Mouse (Mus musculus): ENCODE measurements at regions not wholly inside any gene's neighbourhood (a gene's known extent, or its start where the extent isn't known, plus 50 kb on each side); places are given as distances from the start of the nearest gene placed in this dataset.
A peak's percentile ranks its signal among the peaks of the same experiment; 100 is the strongest.

GRCm38 (mm10) chr1:137446497-137446896 is 486.2 kb upstream of the Nr5a2 start:
- DNase-seq, result no peak

GRCm38 (mm10) chr1:137428110-137428509 is 467.9 kb upstream of the Nr5a2 start:
- DNase-seq, result no peak

- DNase-seq, result no peak
These were observed 458.1 kb upstream of the Nr5a2 start for GRCm38 (mm10) chr1:137418388-137418787.

- no peak for DNase-seq
These were observed 436.5 kb upstream of the Nr5a2 start for GRCm38 (mm10) chr1:137396736-137397135.

- DNase-seq, result no peak
These were observed 427.3 kb upstream of the Nr5a2 start for GRCm38 (mm10) chr1:137387509-137387908.

GRCm38 (mm10) chr1:137378072-137378985 is 418.1 kb upstream of the Nr5a2 start:
- no peak for DNase-seq

GRCm38 (mm10) chr1:137376685-137377084 is 416.4 kb upstream of the Nr5a2 start:
- no peak for DNase-seq

- DNase-seq, result no peak
These were observed 414.4 kb upstream of the Nr5a2 start for GRCm38 (mm10) chr1:137374641-137375040.

GRCm38 (mm10) chr1:137373509-137374420 is 413.5 kb upstream of the Nr5a2 start:
- no peak for DNase-seq

- no peak for DNase-seq
These were observed 412.0 kb upstream of the Nr5a2 start for GRCm38 (mm10) chr1:137372236-137372635.

GRCm38 (mm10) chr1:137364396-137364795 is 404.1 kb upstream of the Nr5a2 start:
- no peak for DNase-seq

- no peak for DNase-seq
These were observed 403.7 kb upstream of the Nr5a2 start for GRCm38 (mm10) chr1:137363969-137364368.

GRCm38 (mm10) chr1:137363561-137363960 is 403.3 kb upstream of the Nr5a2 start:
- DNase-seq, result no peak

GRCm38 (mm10) chr1:137360688-137361570 is 400.7 kb upstream of the Nr5a2 start:
- DNase-seq, result no peak

GRCm38 (mm10) chr1:137355941-137356512 is 395.8 kb upstream of the Nr5a2 start:
- DNase-seq, result no peak

GRCm38 (mm10) chr1:137352390-137353027 is 392.3 kb upstream of the Nr5a2 start:
- no peak for DNase-seq

GRCm38 (mm10) chr1:137334137-137334536 is 373.9 kb upstream of the Nr5a2 start:
- DNase-seq, result no peak

- DNase-seq, result no peak
These were observed 372.0 kb upstream of the Nr5a2 start for GRCm38 (mm10) chr1:137332108-137332769.

GRCm38 (mm10) chr1:137331746-137332107 is 371.5 kb upstream of the Nr5a2 start:
- no peak for DNase-seq

GRCm38 (mm10) chr1:137330634-137331033 is 370.4 kb upstream of the Nr5a2 start:
- peak; percentile 34 for DNase-seq

Data from gastrocnemius, postnatal 10 days (tissue).